Mouse (Mus musculus): ENCODE measurements around the gene Rbbp8nl.
"Not testable (repeated sequence)": the region's sequence is repeated elsewhere in the genome, so short reads cannot be mapped to it uniquely, and the experiment has no call there.

Rbbp8nl gene

GRCm38 (mm10) chr2:180288966-180289365 lies 713 bp downstream of the Rbbp8nl start:
- DNase-seq (ENCODE audit: low spot score): no peak

- no peak for DNase-seq (ENCODE audit: low spot score)
Observed at GRCm38 (mm10) chr2:180279321-180279720, 10.4 kb downstream of the Rbbp8nl start.

GRCm38 (mm10) chr2:180277773-180278320 lies 11.8 kb downstream of the Rbbp8nl start:
- DNase-seq (ENCODE audit: low spot score): no peak

GRCm38 (mm10) chr2:180276851-180277259 lies 12.8 kb downstream of the Rbbp8nl start:
- DNase-seq (ENCODE audit: low spot score): no peak

GRCm38 (mm10) chr2:180276385-180276784 lies 13.3 kb downstream of the Rbbp8nl start:
- DNase-seq (ENCODE audit: low spot score): no peak

GRCm38 (mm10) chr2:180275836-180276235 lies 13.8 kb downstream of the Rbbp8nl start:
- peak; percentile 74 for DNase-seq (ENCODE audit: low spot score)

GRCm38 (mm10) chr2:180274523-180274922 lies 15.2 kb downstream of the Rbbp8nl start:
- DNase-seq (ENCODE audit: low spot score): no peak

- peak; percentile 94 for DNase-seq (ENCODE audit: low spot score)
Observed at GRCm38 (mm10) chr2:180273394-180274244, 16.1 kb downstream of the Rbbp8nl start, which contains the start of gene Cables2. Cables2 (minus strand) TSS chr2:180273496.

- no peak for DNase-seq (ENCODE audit: low spot score)
Observed at GRCm38 (mm10) chr2:180272884-180273321, 16.8 kb downstream of the Rbbp8nl start.

- no peak for DNase-seq (ENCODE audit: low spot score)
Observed at GRCm38 (mm10) chr2:180271804-180272395, 17.8 kb downstream of the Rbbp8nl start.

- DNase-seq (ENCODE audit: low spot score): no peak
Observed at GRCm38 (mm10) chr2:180270537-180271255, 19.0 kb downstream of the Rbbp8nl start.

- DNase-seq (ENCODE audit: low spot score): no peak
Observed at GRCm38 (mm10) chr2:180269329-180269728, 20.4 kb downstream of the Rbbp8nl start.

- no peak for DNase-seq (ENCODE audit: low spot score)
Observed at GRCm38 (mm10) chr2:180267955-180268354, 21.7 kb downstream of the Rbbp8nl start.

- DNase-seq (ENCODE audit: low spot score): no peak
Observed at GRCm38 (mm10) chr2:180262891-180263290, 26.8 kb downstream of the Rbbp8nl start.

- DNase-seq (ENCODE audit: low spot score): no peak
Observed at GRCm38 (mm10) chr2:180262441-180262840, 27.2 kb downstream of the Rbbp8nl start.

- DNase-seq (ENCODE audit: low spot score): no peak
Observed at GRCm38 (mm10) chr2:180261901-180262300, 27.8 kb downstream of the Rbbp8nl start.

- no peak for DNase-seq (ENCODE audit: low spot score)
Observed at GRCm38 (mm10) chr2:180260610-180261480, 28.8 kb downstream of the Rbbp8nl start.

- not testable (repeated sequence) for DNase-seq (ENCODE audit: low spot score)
Observed at GRCm38 (mm10) chr2:180259826-180260609, 29.7 kb downstream of the Rbbp8nl start.

GRCm38 (mm10) chr2:180258951-180259484 lies 30.7 kb downstream of the Rbbp8nl start:
- not testable (repeated sequence) for DNase-seq (ENCODE audit: low spot score)
